21 mouse cellular contexts compared by ENCODE assay signal in genomic region chr11:18715851-18716126, GRCm38 (mm10).
DNase-seq lines count a peak whose midpoint lies in the region; ATAC-seq and TF ChIP-seq lines count a peak whose summit lies in the region.
"Had no signal": no experiment of that assay in that cellular context is flagged by ENCODE, and none has a peak within 500 bp of the region (broad histone marks: within the 10 kb centered on the region; RNA-seq: fewer than 3 reads in every experiment).

No protein-coding gene starts in this region.

- no peaks in the 10 kb centered on the region for H3K36me3 ChIP-seq in forebrain, embryonic 15.5 days
- H3K36me3 ChIP-seq in forebrain, embryonic 16.5 days (ENCODE audit: control insufficient read depth, insufficient read depth): no peaks in the 10 kb centered on the region
- no peaks in the 10 kb centered on the region for H3K36me3 ChIP-seq in lung, embryonic 14.5 days (ENCODE audit: insufficient read depth)
- H3K36me3 ChIP-seq in embryonic facial prominence, embryonic 14.5 days (ENCODE audit: control insufficient read depth, insufficient read depth, low read length): no peaks in the 10 kb centered on the region
- no peaks in the 10 kb centered on the region for H3K36me3 ChIP-seq in stomach, embryonic 15.5 days
- H3K36me3 ChIP-seq: heart, embryonic 15.5 days; hindbrain, embryonic 13.5 days had no signal

- DNase-seq in lung, embryonic 14.5 days: no peak
- no peak for DNase-seq in lung, adult 18-20 months
- no peak for DNase-seq in embryonic facial prominence, embryonic 14.5 days (ENCODE audit: low spot score)
- DNase-seq in right cerebral cortex, postnatal 4 days: no peak
- no peak for DNase-seq in left cerebral cortex, postnatal 25 days (ENCODE audit: low spot score in 2 of 2)
- DNase-seq: adrenal gland, postnatal 14 days; cerebellum, postnatal 14 days; forebrain, postnatal 0 days; gastrocnemius, postnatal 14 days; heart, adult 2 months; heart, postnatal 14 days had no signal

- 14% methylated on average over 1 of the region's 1 CpGs for WGBS in forebrain, embryonic 15.5 days
- WGBS in forebrain, embryonic 16.5 days: 12% methylated on average over 1 of the region's 1 CpGs
- 16% methylated on average over 1 of the region's 1 CpGs for WGBS in lung, embryonic 14.5 days
- WGBS in embryonic facial prominence, embryonic 14.5 days: 33% methylated on average over 1 of the region's 1 CpGs
- WGBS in stomach, embryonic 15.5 days: 22% methylated on average over 1 of the region's 1 CpGs

- ATAC-seq in forebrain, embryonic 15.5 days (replicated peaks): peak; percentile 64; the same call in 1 of the 2 replicates
- no peak for ATAC-seq in forebrain, embryonic 16.5 days
- no peak for ATAC-seq in lung, embryonic 14.5 days (ENCODE audit: insufficient read depth)
- ATAC-seq in embryonic facial prominence, embryonic 14.5 days (ENCODE audit: low read depth): no peak
- no peak for ATAC-seq in stomach, embryonic 15.5 days (ENCODE audit: insufficient read depth, low FRiP score, low read depth)
- ATAC-seq: activated CD4-positive, CD25-positive, alpha-beta regulatory T cell, adult 4 months; forebrain, postnatal 0 days; hindbrain, postnatal 0 days; Patski had no signal

- H3K9ac ChIP-seq in forebrain, embryonic 15.5 days (replicated peaks): no peak overlapping the region
- H3K9ac ChIP-seq in forebrain, embryonic 16.5 days (replicated peaks; ENCODE audit: low read depth, low read length): no peak overlapping the region
- no peak overlapping the region for H3K9ac ChIP-seq in lung, embryonic 14.5 days
- no peak overlapping the region for H3K9ac ChIP-seq in embryonic facial prominence, embryonic 14.5 days (ENCODE audit: low read depth, low read length)
- no peak overlapping the region for H3K9ac ChIP-seq in stomach, embryonic 15.5 days
- H3K9ac ChIP-seq: forebrain, postnatal 0 days; heart, embryonic 15.5 days; hindbrain, embryonic 13.5 days had no signal

- TF ChIP-seq CTCF in lung, embryonic 14.5 days (IDR thresholded peaks at IDR 0.05; ENCODE audit: low read depth): no peak

- no peaks in the 10 kb centered on the region for H3K27me3 ChIP-seq in forebrain, embryonic 15.5 days
- no peaks in the 10 kb centered on the region for H3K27me3 ChIP-seq in forebrain, embryonic 16.5 days (replicated peaks; ENCODE audit: control insufficient read depth, insufficient read depth, low read length)
- H3K27me3 ChIP-seq in lung, embryonic 14.5 days (ENCODE audit: insufficient read depth, low read length): no peaks in the 10 kb centered on the region
- no peaks in the 10 kb centered on the region for H3K27me3 ChIP-seq in embryonic facial prominence, embryonic 14.5 days (replicated peaks; ENCODE audit: control insufficient read depth, insufficient read depth, low read length)
- no peaks in the 10 kb centered on the region for H3K27me3 ChIP-seq in stomach, embryonic 15.5 days (replicated peaks)
- H3K27me3 ChIP-seq: CH12.LX; heart, embryonic 15.5 days; hindbrain, embryonic 13.5 days; Patski had no signal

- peaks cover 11% of the 10 kb centered on the region; the same call in 1 of the 2 replicates for H3K4me1 ChIP-seq in forebrain, embryonic 15.5 days
- H3K4me1 ChIP-seq in forebrain, embryonic 16.5 days (replicated peaks; ENCODE audit: control insufficient read depth, insufficient read depth, low read length): peaks cover 10% of the 10 kb centered on the region
- H3K4me1 ChIP-seq in lung, embryonic 14.5 days (ENCODE audit: insufficient read depth): peaks cover 15% of the 10 kb centered on the region; the same call in 1 of the 2 replicates
- H3K4me1 ChIP-seq in embryonic facial prominence, embryonic 14.5 days (ENCODE audit: control insufficient read depth, insufficient read depth, low read length): 0 out of 2 replicates have a peak, but pooled peaks cover 6% of the 10 kb centered on the region
- 0 out of 2 replicates have a peak, but pooled peaks cover 3% of the 10 kb centered on the region for H3K4me1 ChIP-seq in stomach, embryonic 15.5 days
- H3K4me1 ChIP-seq: heart, embryonic 15.5 days had no signal

- no peak overlapping the region for H3K4me2 ChIP-seq in forebrain, embryonic 15.5 days (replicated peaks)
- no peak overlapping the region for H3K4me2 ChIP-seq in forebrain, embryonic 16.5 days (ENCODE audit: low read length)
- no peak overlapping the region for H3K4me2 ChIP-seq in lung, embryonic 14.5 days
- H3K4me2 ChIP-seq in embryonic facial prominence, embryonic 14.5 days (ENCODE audit: low read depth, low read length): no peak overlapping the region
- no peak overlapping the region for H3K4me2 ChIP-seq in stomach, embryonic 15.5 days
- H3K4me2 ChIP-seq: heart, embryonic 11.5 days; heart, embryonic 15.5 days; hindbrain, embryonic 13.5 days had no signal

- H3K27ac ChIP-seq in forebrain, embryonic 15.5 days (replicated peaks): no peak overlapping the region
- H3K27ac ChIP-seq in forebrain, embryonic 16.5 days (ENCODE audit: low read length): no peak overlapping the region
- H3K27ac ChIP-seq in lung, embryonic 14.5 days (ENCODE audit: low read depth): peak overlapping the region; percentile 3; the same call in 1 of the 2 replicates
- H3K27ac ChIP-seq in embryonic facial prominence, embryonic 14.5 days (replicated peaks; ENCODE audit: low read depth, low read length): 0 out of 2 replicates have a peak overlapping the region, but pooled peaks have one; percentile 16
- peak overlapping the region; percentile 63 for H3K27ac ChIP-seq in stomach, embryonic 15.5 days
- H3K27ac ChIP-seq: heart, adult 2 months; heart, embryonic 15.5 days; hindbrain, postnatal 0 days had no signal

- no peak overlapping the region for H3K4me3 ChIP-seq in forebrain, embryonic 15.5 days
- H3K4me3 ChIP-seq in forebrain, embryonic 16.5 days (replicated peaks; ENCODE audit: low read length): no peak overlapping the region
- H3K4me3 ChIP-seq in lung, embryonic 14.5 days (ENCODE audit: low read depth, low read length): no peak overlapping the region
- no peak overlapping the region for H3K4me3 ChIP-seq in embryonic facial prominence, embryonic 14.5 days (ENCODE audit: low read depth, low read length)
- no peak overlapping the region for H3K4me3 ChIP-seq in stomach, embryonic 15.5 days (replicated peaks)
- H3K4me3 ChIP-seq: heart, adult 2 months; heart, embryonic 15.5 days; hindbrain, embryonic 13.5 days had no signal

- intact Hi-C loops in left cerebral cortex, postnatal 25 days (cut with DNase I): no loop called here

- H3K9me3 ChIP-seq in forebrain, embryonic 15.5 days: no peaks in the 10 kb centered on the region
- H3K9me3 ChIP-seq in forebrain, embryonic 16.5 days (ENCODE audit: control insufficient read depth, low read length): no peaks in the 10 kb centered on the region
- no peaks in the 10 kb centered on the region for H3K9me3 ChIP-seq in lung, embryonic 14.5 days (ENCODE audit: low read depth, low read length)
- H3K9me3 ChIP-seq in embryonic facial prominence, embryonic 14.5 days (ENCODE audit: control insufficient read depth, low read length): no peaks in the 10 kb centered on the region
- H3K9me3 ChIP-seq in stomach, embryonic 15.5 days: no peaks in the 10 kb centered on the region
- H3K9me3 ChIP-seq: heart, embryonic 15.5 days; hindbrain, embryonic 13.5 days had no signal

Comparison
In these comparisons a context has a peak if more than half of its experiments do, and no peak if none do; other contexts are left out.
1. H3K27ac ChIP-seq: peak in lung, embryonic 14.5 days (single experiment), embryonic facial prominence, embryonic 14.5 days (single experiment) and stomach, embryonic 15.5 days (single experiment); none in forebrain, embryonic 15.5 days (single experiment) and forebrain, embryonic 16.5 days (single experiment).